Mouse (Mus musculus) limb, embryonic 12.5 days (tissue): ENCODE measurements around the gene Ugt1a1. TPM values are rescaled to one million over a fixed set of nuclear protein-coding genes. Genes with fewer than 3 reads are reported as not detected.

Experiments
- ATAC-seq: fragments of 200-750 bp; cut with Nextera tagmentation; 2 replicates; pipeline ENCODE4 v1.8.0; 2017; ENCODE audit warnings: low read depth, moderate TSS enrichment; ENCODE audit not compliant: insufficient number of reproducible peaks, insufficient read depth, low FRiP score, low TSS enrichment
- H3K27ac ChIP-seq: fragments of 300-500 bp; sonication (generic); 2 replicates; pipeline ENCODE4 v1.5.1; 2016; ENCODE audit warnings: mild to moderate bottlenecking, moderate library complexity
- H3K27me3 ChIP-seq: fragments of 300-500 bp; sonication (generic); 2 replicates; pipeline ENCODE4 v1.6.1; 2016; ENCODE audit warnings: mild to moderate bottlenecking, moderate library complexity
- H3K36me3 ChIP-seq: fragments of 300-500 bp; sonication (generic); 2 replicates; pipeline ENCODE4 v1.6.1; 2016; ENCODE audit warnings: mild to moderate bottlenecking, moderate library complexity
- H3K4me1 ChIP-seq: fragments of 300-500 bp; sonication (generic); replicated peaks from 2 replicates; pipeline ENCODE4 v1.6.1; 2016
- H3K4me2 ChIP-seq: fragments of 300-500 bp; sonication (generic); 2 replicates; pipeline ENCODE4 v1.6.1; 2016; ENCODE audit warnings: mild to moderate bottlenecking, moderate library complexity
- H3K4me3 ChIP-seq: fragments of 300-500 bp; sonication (generic); replicated peaks from 2 replicates; pipeline ENCODE4 v1.5.1; 2016; ENCODE audit warnings: mild to moderate bottlenecking
- H3K9ac ChIP-seq: fragments of 300-500 bp; sonication (generic); replicated peaks from 2 replicates; pipeline ENCODE4 v1.6.1; 2016; ENCODE audit warnings: mild to moderate bottlenecking, moderate library complexity
- H3K9me3 ChIP-seq: fragments of 300-500 bp; sonication (generic); 2 replicates; pipeline ENCODE4 v1.6.1; 2016; ENCODE audit warnings: mild to moderate bottlenecking, moderate library complexity
- WGBS: fragments of 180-500 bp; shearing (Covaris S2); methylation state at CpG from one replicate; pipeline ENCODE4 v1.1.7; 2016; 5-methylcytosine and 5-hydroxymethylcytosine counted together
- polyA plus RNA-seq: library from polyadenylated mRNA; unstranded; fragments of >200 nt; fragmentation: Nextera tagmentation; extraction: Ambion mirVana; gene quantifications from 2 replicates; pipeline ENCODE4 v1.2.1, GENCODE M21; 2016

Ugt1a1 gene
- polyA plus RNA-seq, 1 experiment from 2014 or later, result not detected

DNA sequence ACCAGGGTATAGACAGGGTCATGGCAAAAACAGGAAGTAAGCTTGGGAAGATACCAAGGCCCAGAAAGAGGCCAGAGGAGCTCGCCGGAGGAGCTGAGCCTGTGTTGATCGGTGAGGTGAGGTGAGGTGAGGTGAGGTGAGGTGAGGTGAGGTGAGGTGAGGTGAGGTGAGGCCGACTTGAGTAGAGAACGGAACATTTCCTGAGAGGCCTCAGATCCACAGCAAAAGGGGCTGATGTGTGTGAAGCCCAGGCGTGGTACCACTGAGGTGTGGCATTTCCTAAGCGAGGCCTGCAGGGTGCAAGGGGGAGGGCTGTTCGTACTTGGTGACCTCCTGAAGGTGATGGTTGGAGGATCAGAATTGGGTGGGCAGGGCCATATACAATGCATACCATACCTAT, 41.3 kb downstream of the Ugt1a1 start:
- Histone ChIP-seq H3K9ac (no peak overlapping the region), H3K4me1 (no peaks in the 10 kb centered on the region), H3K9me3 (peaks cover 96% of the 10 kb centered on the region), H3K27me3 (no peaks in the 10 kb centered on the region), H3K27ac (no peak overlapping the region), H3K36me3 (no peaks in the 10 kb centered on the region), H3K4me3 (no peak overlapping the region), H3K4me2 (no peak overlapping the region)
- ATAC-seq, result no peak
- WGBS, result 74% methylated on average over 8 of the region's 8 CpGs

DNA sequence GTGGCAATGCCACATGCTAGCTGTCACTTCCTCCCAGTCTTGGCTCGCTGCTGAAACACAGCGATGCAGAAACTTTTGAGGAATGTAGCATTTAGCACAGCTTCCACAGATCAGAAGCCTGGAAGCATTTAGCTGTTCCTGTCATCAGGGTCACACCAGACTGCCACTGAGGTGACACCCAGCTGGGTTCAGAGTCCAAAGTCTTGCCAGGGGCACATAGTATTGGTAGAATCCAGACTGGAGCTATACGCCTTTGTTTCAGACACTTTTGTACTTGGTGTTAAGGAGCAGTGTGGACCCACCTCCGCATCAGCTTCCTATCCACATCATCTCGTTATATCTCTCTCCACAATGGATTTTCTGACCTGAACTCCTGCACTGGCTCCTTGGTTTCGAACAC, 41.8 kb downstream of the Ugt1a1 start:
- Histone ChIP-seq H3K27me3 (no peaks in the 10 kb centered on the region), H3K27ac (no peak overlapping the region), H3K4me3 (no peak overlapping the region), H3K9ac (no peak overlapping the region), H3K4me2 (no peak overlapping the region), H3K9me3 (peaks cover 94% of the 10 kb centered on the region), H3K4me1 (no peaks in the 10 kb centered on the region), H3K36me3 (no peaks in the 10 kb centered on the region)
- WGBS, result 71% methylated on average over 6 of the region's 6 CpGs
- no peak for ATAC-seq

GRCm38 (mm10) chr1:88254793-88255465, 43.2 kb downstream of the Ugt1a1 start:
- ATAC-seq, result no peak
- Histone ChIP-seq H3K9me3 (peaks cover 88% of the 10 kb centered on the region), H3K4me3 (no peak overlapping the region), H3K4me2 (no peak overlapping the region), H3K4me1 (no peaks in the 10 kb centered on the region), H3K9ac (no peak overlapping the region), H3K27me3 (no peaks in the 10 kb centered on the region), H3K27ac (no peak overlapping the region), H3K36me3 (peaks cover 8% of the 10 kb centered on the region)
- 86% methylated on average over 12 of the region's 12 CpGs for WGBS

- WGBS, result 53% methylated on average over 2 of the region's 2 CpGs
- Histone ChIP-seq H3K9me3 (peaks cover 86% of the 10 kb centered on the region), H3K4me2 (no peak overlapping the region), H3K4me1 (0 out of 2 replicates have a peak, but pooled peaks cover 2% of the 10 kb centered on the region), H3K27me3 (no peaks in the 10 kb centered on the region), H3K36me3 (peaks cover 14% of the 10 kb centered on the region), H3K27ac (no peak overlapping the region), H3K9ac (no peak overlapping the region), H3K4me3 (no peak overlapping the region)
- no peak for ATAC-seq
Measured at GRCm38 (mm10) chr1:88255466-88255857, 43.7 kb downstream of the Ugt1a1 start.

DNA sequence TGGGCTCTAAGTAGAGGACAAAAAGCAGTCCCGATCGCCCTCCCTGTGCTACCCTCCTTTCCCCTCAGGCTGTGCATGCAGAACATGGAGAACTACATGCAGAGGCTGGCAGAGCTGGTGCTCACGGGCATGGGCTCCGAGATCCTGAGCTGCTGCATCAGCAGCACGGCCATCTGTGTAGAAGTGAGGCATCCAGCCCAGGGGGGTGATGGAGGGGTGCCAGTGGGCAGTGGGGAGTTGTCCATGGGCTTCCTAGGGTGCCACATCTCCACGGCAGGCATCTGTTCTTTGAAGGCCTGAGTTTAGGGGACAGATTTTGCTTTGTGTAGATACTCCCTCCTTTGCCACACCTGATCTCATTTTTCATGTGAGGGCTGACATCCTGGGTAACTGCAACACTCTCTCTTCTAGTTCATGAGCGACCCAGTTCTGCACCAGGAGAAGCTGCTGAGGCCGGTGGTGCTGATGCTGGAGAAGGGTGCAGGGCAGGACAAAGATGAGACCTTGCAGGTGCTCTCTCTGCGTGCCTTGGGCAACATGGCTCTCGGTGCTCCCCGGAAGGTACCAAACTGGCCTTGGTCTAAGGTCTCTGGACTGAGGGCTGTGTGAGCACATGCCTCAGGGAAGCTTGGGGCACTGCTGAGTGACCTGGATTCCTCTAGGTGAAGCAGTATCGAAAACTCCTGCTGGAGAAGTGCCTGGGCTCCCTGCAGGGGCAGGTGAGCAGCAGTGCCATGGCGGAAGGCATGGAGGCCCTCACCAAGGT, 44.4 kb downstream of the Ugt1a1 start:
- Histone ChIP-seq H3K27ac (no peak overlapping the region), H3K9me3 (peaks cover 85% of the 10 kb centered on the region), H3K27me3 (no peaks in the 10 kb centered on the region), H3K4me2 (no peak overlapping the region), H3K36me3 (peaks cover 21% of the 10 kb centered on the region), H3K9ac (no peak overlapping the region), H3K4me3 (no peak overlapping the region), H3K4me1 (0 out of 2 replicates have a peak, but pooled peaks cover 2% of the 10 kb centered on the region)
- 80% methylated on average over 13 of the region's 13 CpGs for WGBS
- no peak for ATAC-seq

- 77% methylated on average over 10 of the region's 10 CpGs for WGBS
- H3K36me3 ChIP-seq, result peaks cover 30% of the 10 kb centered on the region
- ATAC-seq, result no peak
- no peak overlapping the region for H3K4me2 ChIP-seq
- 0 out of 2 replicates have a peak, but pooled peaks cover 2% of the 10 kb centered on the region for H3K4me1 ChIP-seq
- H3K27me3 ChIP-seq, result no peaks in the 10 kb centered on the region
- H3K27ac ChIP-seq, result no peak overlapping the region
- H3K9ac ChIP-seq, result no peak overlapping the region
- no peak overlapping the region for H3K4me3 ChIP-seq
- H3K9me3 ChIP-seq, result peaks cover 84% of the 10 kb centered on the region
Measured at GRCm38 (mm10) chr1:88256886-88257663, 45.3 kb downstream of the Ugt1a1 start.

DNA sequence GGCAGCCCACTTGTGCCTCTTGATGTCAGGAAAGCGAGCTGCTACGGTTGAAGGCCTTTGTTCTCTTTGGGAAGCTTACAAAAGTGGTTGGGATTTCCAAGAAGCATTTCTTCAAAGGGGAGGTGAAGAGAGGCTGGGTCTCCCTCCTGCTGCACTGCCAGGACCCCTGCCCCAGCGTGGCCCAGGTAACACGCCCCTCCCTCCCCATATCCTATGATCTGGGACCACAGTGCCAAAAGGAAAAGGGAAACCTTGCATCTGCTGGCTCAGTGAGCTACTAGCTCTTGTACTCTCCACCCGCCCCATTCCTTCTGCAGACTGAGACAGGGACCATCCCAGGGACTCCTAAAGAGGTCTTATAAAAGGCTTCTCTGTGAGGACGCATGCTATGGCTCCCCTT, 45.9 kb downstream of the Ugt1a1 start:
- WGBS, result 81% methylated on average over 6 of the region's 6 CpGs
- Histone ChIP-seq H3K4me3 (no peak overlapping the region), H3K9me3 (peaks cover 78% of the 10 kb centered on the region), H3K4me1 (0 out of 2 replicates have a peak, but pooled peaks cover 2% of the 10 kb centered on the region), H3K27me3 (no peaks in the 10 kb centered on the region), H3K4me2 (no peak overlapping the region), H3K9ac (no peak overlapping the region), H3K36me3 (peaks cover 36% of the 10 kb centered on the region), H3K27ac (no peak overlapping the region)
- ATAC-seq, result no peak

- WGBS, result 70% methylated on average over 6 of the region's 6 CpGs
- H3K4me1 ChIP-seq, result 0 out of 2 replicates have a peak, but pooled peaks cover 2% of the 10 kb centered on the region
- no peak overlapping the region for H3K27ac ChIP-seq
- peaks cover 71% of the 10 kb centered on the region for H3K9me3 ChIP-seq
- peaks cover 43% of the 10 kb centered on the region for H3K36me3 ChIP-seq
- H3K27me3 ChIP-seq, result no peaks in the 10 kb centered on the region
- no peak overlapping the region for H3K4me2 ChIP-seq
- ATAC-seq, result no peak
- no peak overlapping the region for H3K9ac ChIP-seq
- no peak overlapping the region for H3K4me3 ChIP-seq
Measured at GRCm38 (mm10) chr1:88258361-88258760, 46.6 kb downstream of the Ugt1a1 start.

GRCm38 (mm10) chr1:88258881-88259642, 47.3 kb downstream of the Ugt1a1 start:
- Histone ChIP-seq H3K36me3 (peaks cover 50% of the 10 kb centered on the region), H3K27ac (no peak overlapping the region), H3K4me3 (no peak overlapping the region), H3K9me3 (peaks cover 68% of the 10 kb centered on the region), H3K9ac (no peak overlapping the region), H3K4me2 (no peak overlapping the region), H3K4me1 (0 out of 2 replicates have a peak, but pooled peaks cover 2% of the 10 kb centered on the region), H3K27me3 (no peaks in the 10 kb centered on the region)
- no peak for ATAC-seq
- 75% methylated on average over 8 of the region's 8 CpGs for WGBS

DNA sequence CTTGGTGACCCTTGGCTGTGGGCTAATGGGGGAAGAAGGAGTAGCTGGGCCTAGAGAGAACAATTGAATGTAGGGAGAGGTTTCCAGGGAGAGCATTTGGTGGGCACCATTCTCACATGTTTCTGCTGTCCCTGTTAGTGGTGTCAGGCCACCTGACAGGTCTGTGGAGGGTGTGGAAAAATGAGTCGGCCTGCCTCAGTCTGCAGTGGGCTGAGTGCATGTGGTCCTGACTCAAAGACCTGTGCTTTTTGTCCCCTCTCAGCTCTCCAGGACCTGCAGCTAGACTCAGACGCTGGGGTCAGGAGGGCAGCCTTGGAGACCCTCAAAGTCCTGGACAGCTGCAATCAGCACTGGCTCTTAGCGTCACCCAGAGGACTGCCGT, 47.9 kb downstream of the Ugt1a1 start:
- WGBS, result 80% methylated on average over 4 of the region's 4 CpGs
- Histone ChIP-seq H3K9me3 (peaks cover 63% of the 10 kb centered on the region), H3K4me3 (no peak overlapping the region), H3K36me3 (peaks cover 56% of the 10 kb centered on the region), H3K4me2 (no peak overlapping the region), H3K27me3 (no peaks in the 10 kb centered on the region), H3K27ac (no peak overlapping the region), H3K9ac (no peak overlapping the region), H3K4me1 (0 out of 2 replicates have a peak, but pooled peaks cover 2% of the 10 kb centered on the region)
- ATAC-seq, result 0 out of 2 replicates have a peak, but pooled peaks have one; percentile 3
